Comparison of ENCODE assay signal across 20 mouse cellular contexts in genomic region chr8:10525686-10526085, GRCm38 (mm10).
DNase-seq lines count a peak whose midpoint lies in the region; ATAC-seq lines count a peak whose summit lies in the region.
"Had no signal": no experiment of that assay in that cellular context is flagged by ENCODE, and none has a peak within 500 bp of the region (broad histone marks: within the 10 kb centered on the region; RNA-seq: fewer than 3 reads in every experiment).

No protein-coding gene starts in this region.

- H3K27me3 ChIP-seq in forebrain, embryonic 13.5 days: no peaks in the 10 kb centered on the region
- no peaks in the 10 kb centered on the region for H3K27me3 ChIP-seq in forebrain, embryonic 11.5 days (ENCODE audit: control insufficient read depth, insufficient read depth, low read length)
- H3K27me3 ChIP-seq in hindbrain, embryonic 16.5 days (replicated peaks; ENCODE audit: control insufficient read depth, insufficient read depth, low read length): no peaks in the 10 kb centered on the region
- H3K27me3 ChIP-seq in hindbrain, embryonic 13.5 days: no peaks in the 10 kb centered on the region
- H3K27me3 ChIP-seq in neural tube, embryonic 15.5 days (replicated peaks): no peaks in the 10 kb centered on the region
- H3K27me3 ChIP-seq: hindbrain, embryonic 15.5 days had no signal

- intact Hi-C loops in heart, postnatal 10 days (cut with DNase I): no loop called here
- intact Hi-C loops in heart, postnatal 25 days (cut with DNase I): no loop called here

- H3K9me3 ChIP-seq in forebrain, embryonic 13.5 days (replicated peaks): no peaks in the 10 kb centered on the region
- H3K9me3 ChIP-seq in forebrain, embryonic 11.5 days (ENCODE audit: control insufficient read depth, low read length): no peaks in the 10 kb centered on the region
- H3K9me3 ChIP-seq in hindbrain, embryonic 16.5 days (ENCODE audit: control insufficient read depth, low read length): no peaks in the 10 kb centered on the region
- no peaks in the 10 kb centered on the region for H3K9me3 ChIP-seq in hindbrain, embryonic 13.5 days
- H3K9me3 ChIP-seq in neural tube, embryonic 15.5 days (replicated peaks): no peaks in the 10 kb centered on the region
- H3K9me3 ChIP-seq: heart, embryonic 10.5 days; hindbrain, embryonic 10.5 days; hindbrain, embryonic 15.5 days had no signal

- no peak overlapping the region for H3K4me2 ChIP-seq in forebrain, embryonic 13.5 days
- H3K4me2 ChIP-seq in forebrain, embryonic 11.5 days (ENCODE audit: low read depth, low read length, severe bottlenecking): no peak overlapping the region
- no peak overlapping the region for H3K4me2 ChIP-seq in hindbrain, embryonic 16.5 days (ENCODE audit: low read length)
- H3K4me2 ChIP-seq in hindbrain, embryonic 13.5 days: no peak overlapping the region
- H3K4me2 ChIP-seq in neural tube, embryonic 15.5 days: no peak overlapping the region
- H3K4me2 ChIP-seq: hindbrain, embryonic 15.5 days had no signal

- H3K4me1 ChIP-seq in forebrain, embryonic 13.5 days: peaks cover 20% of the 10 kb centered on the region
- no peaks in the 10 kb centered on the region for H3K4me1 ChIP-seq in forebrain, embryonic 11.5 days (replicated peaks; ENCODE audit: control insufficient read depth, insufficient read depth, low read length)
- no peaks in the 10 kb centered on the region; the same call in 1 of the 2 replicates for H3K4me1 ChIP-seq in hindbrain, embryonic 16.5 days (ENCODE audit: control insufficient read depth, insufficient read depth, low read depth, low read length)
- H3K4me1 ChIP-seq in hindbrain, embryonic 13.5 days (replicated peaks): peaks cover 11% of the 10 kb centered on the region; the same call in 1 of the 2 replicates
- 0 out of 2 replicates have a peak, but pooled peaks cover 8% of the 10 kb centered on the region for H3K4me1 ChIP-seq in neural tube, embryonic 15.5 days
- H3K4me1 ChIP-seq: heart, embryonic 10.5 days had no signal

- H3K36me3 ChIP-seq in forebrain, embryonic 13.5 days (ENCODE audit: poor library complexity, severe bottlenecking): no peaks in the 10 kb centered on the region
- no peaks in the 10 kb centered on the region for H3K36me3 ChIP-seq in forebrain, embryonic 11.5 days (ENCODE audit: control insufficient read depth, insufficient read depth, low read length)
- H3K36me3 ChIP-seq in hindbrain, embryonic 16.5 days (ENCODE audit: control insufficient read depth, insufficient read depth, low read length): no peaks in the 10 kb centered on the region
- H3K36me3 ChIP-seq in hindbrain, embryonic 13.5 days: no peaks in the 10 kb centered on the region; the same call in 1 of the 2 replicates
- H3K36me3 ChIP-seq in neural tube, embryonic 15.5 days: no peaks in the 10 kb centered on the region
- H3K36me3 ChIP-seq: heart, embryonic 10.5 days; hindbrain, embryonic 10.5 days; hindbrain, embryonic 15.5 days had no signal

- no peak overlapping the region for H3K27ac ChIP-seq in forebrain, embryonic 13.5 days
- no peak overlapping the region for H3K27ac ChIP-seq in forebrain, embryonic 11.5 days (ENCODE audit: low read depth, low read length)
- H3K27ac ChIP-seq in hindbrain, embryonic 16.5 days (ENCODE audit: low read depth, low read length): no peak overlapping the region
- H3K27ac ChIP-seq in hindbrain, embryonic 13.5 days: no peak overlapping the region
- H3K27ac ChIP-seq in neural tube, embryonic 15.5 days (replicated peaks): 0 out of 2 replicates have a peak overlapping the region, but pooled peaks have one; percentile 13
- H3K27ac ChIP-seq: heart, embryonic 10.5 days; hindbrain, embryonic 10.5 days; hindbrain, embryonic 15.5 days had no signal

- peak; percentile 43 for ATAC-seq in forebrain, embryonic 13.5 days
- ATAC-seq in forebrain, embryonic 11.5 days (replicated peaks; ENCODE audit: low FRiP score): no peak
- ATAC-seq in hindbrain, embryonic 16.5 days: peak; percentile 50; the same call in 1 of the 2 replicates
- ATAC-seq in hindbrain, embryonic 13.5 days (ENCODE audit: low FRiP score): no peak
- no peak for ATAC-seq in neural tube, embryonic 15.5 days (ENCODE audit: low FRiP score)
- ATAC-seq: inflammation-experienced regulatory T-cells, adult 6 months; intestine, postnatal 0 days had no signal

- H3K9ac ChIP-seq in forebrain, embryonic 13.5 days: no peak overlapping the region
- H3K9ac ChIP-seq in forebrain, embryonic 11.5 days (ENCODE audit: low read length): no peak overlapping the region
- H3K9ac ChIP-seq in hindbrain, embryonic 16.5 days (ENCODE audit: low read depth, low read length): no peak overlapping the region
- H3K9ac ChIP-seq in hindbrain, embryonic 13.5 days: no peak overlapping the region
- H3K9ac ChIP-seq in neural tube, embryonic 15.5 days (replicated peaks): no peak overlapping the region
- H3K9ac ChIP-seq: hindbrain, embryonic 15.5 days had no signal

- WGBS in forebrain, embryonic 13.5 days: 45% methylated on average over 4 of the region's 4 CpGs
- 68% methylated on average over 4 of the region's 4 CpGs for WGBS in forebrain, embryonic 11.5 days
- WGBS in hindbrain, embryonic 16.5 days: 57% methylated on average over 4 of the region's 4 CpGs
- WGBS in hindbrain, embryonic 13.5 days: 62% methylated on average over 4 of the region's 4 CpGs
- WGBS in neural tube, embryonic 15.5 days: 47% methylated on average over 4 of the region's 4 CpGs

- DNase-seq in forebrain, embryonic 11.5 days (ENCODE audit: low spot score): no peak
- no peak for DNase-seq in neural tube, embryonic 10.5 days (ENCODE audit: extremely low spot score, low spot score)
- no peak for DNase-seq in heart, postnatal 10 days
- DNase-seq in heart, postnatal 25 days (ENCODE audit: low spot score): no peak
- DNase-seq: adrenal gland, postnatal 10 days; cerebellum, adult 18-20 months; cerebellum, postnatal 10 days; gastrocnemius, postnatal 10 days; heart, adult 18-20 months; heart, postnatal 14 days; kidney, adult 8-10 months had no signal

- H3K4me3 ChIP-seq in forebrain, embryonic 13.5 days: no peak overlapping the region
- no peak overlapping the region for H3K4me3 ChIP-seq in forebrain, embryonic 11.5 days (ENCODE audit: low read depth, low read length)
- no peak overlapping the region for H3K4me3 ChIP-seq in hindbrain, embryonic 16.5 days (ENCODE audit: low read length)
- no peak overlapping the region for H3K4me3 ChIP-seq in hindbrain, embryonic 13.5 days
- H3K4me3 ChIP-seq in neural tube, embryonic 15.5 days (replicated peaks): no peak overlapping the region
- H3K4me3 ChIP-seq: heart, embryonic 10.5 days; hindbrain, embryonic 10.5 days; hindbrain, embryonic 15.5 days had no signal

Comparison
In these comparisons a context has a peak if more than half of its experiments do, and no peak if none do; other contexts are left out.
1. ATAC-seq: peak in forebrain, embryonic 13.5 days (single experiment) and hindbrain, embryonic 16.5 days (single experiment); none in forebrain, embryonic 11.5 days (single experiment), hindbrain, embryonic 13.5 days (single experiment) and neural tube, embryonic 15.5 days (single experiment).